Mouse (Mus musculus) naive thymus-derived CD4-positive, alpha-beta T cell, adult 5 months (primary cell): ENCODE results near the gene Olfr1057. TPM values are rescaled to one million over a fixed set of nuclear protein-coding genes. Genes with fewer than 3 reads are reported as not detected.

ENCODE experiments used
- polyA plus RNA-seq: library from polyadenylated mRNA; unstranded; fragments of 100-300 nt; shearing (Covaris generic); gene quantifications from one replicate; pipeline ENCODE4 v1.2.1, GENCODE M21; 2017

The Olfr1057 gene
- not detected for polyA plus RNA-seq

GRCm38 (mm10) chr2:86378293-86378692, at the start of gene Olfr1057:
Gene Olfr1057, minus strand, starts transcription at chr2:86378393.

GRCm38 (mm10) chr2:86426649-86427048, 48.5 kb upstream of the Olfr1057 start, which contains the start of gene Olfr1062:
Gene Olfr1062, minus strand, starts transcription at chr2:86426749.

GRCm38 (mm10) chr2:86413950-86414349, 35.8 kb upstream of the Olfr1057 start, which contains the start of gene Olfr1061:
Gene Olfr1061, minus strand, starts transcription at chr2:86414050.

GRCm38 (mm10) chr2:86388461-86388860, 10.3 kb upstream of the Olfr1057 start, which contains the start of gene Olfr1058:
Gene Olfr1058, minus strand, starts transcription at chr2:86388561.

GRCm38 (mm10) chr2:86362369-86362768, 15.8 kb downstream of the Olfr1057 start, which contains the start of gene Olfr1056:
Gene Olfr1056, minus strand, starts transcription at chr2:86362469.

GRCm38 (mm10) chr2:86350184-86350583, 28.0 kb downstream of the Olfr1057 start, which contains the start of gene Olfr1055:
Gene Olfr1055, minus strand, starts transcription at chr2:86350284.

GRCm38 (mm10) chr2:86335333-86335732, 42.9 kb downstream of the Olfr1057 start, which contains the start of gene Olfr1054:
Gene Olfr1054, minus strand, starts transcription at chr2:86335433.

Other genes starting within 250 kb of the Olfr1057 start
- not detected for gene Olfr1039, start 242.5 kb downstream of the Olfr1057 start, polyA plus RNA-seq
- not detected for gene Olfr1040, start 231.7 kb downstream of the Olfr1057 start, polyA plus RNA-seq
- gene Olfr1042, start 216.6 kb downstream of the Olfr1057 start, polyA plus RNA-seq: 0.06 TPM
- 0.37 TPM for gene Olfr1043, start 210.9 kb downstream of the Olfr1057 start, polyA plus RNA-seq
- not detected for gene Olfr1044, start 200.6 kb downstream of the Olfr1057 start, polyA plus RNA-seq
- gene Olfr52, start 192.7 kb downstream of the Olfr1057 start, polyA plus RNA-seq: not detected
- 0.15 TPM for gene Olfr1045, start 175.4 kb downstream of the Olfr1057 start, polyA plus RNA-seq
- gene Olfr1046, start 159.1 kb downstream of the Olfr1057 start, polyA plus RNA-seq: not detected
- gene Olfr1047, start 147.0 kb downstream of the Olfr1057 start, polyA plus RNA-seq: not detected
- gene Olfr1048, start 138.1 kb downstream of the Olfr1057 start, polyA plus RNA-seq: 0.15 TPM
- gene Olfr1049, start 120.1 kb downstream of the Olfr1057 start, polyA plus RNA-seq: not detected
- gene Olfr1051, start 99.3 kb downstream of the Olfr1057 start, polyA plus RNA-seq: not detected
- gene Olfr1052, start 85.9 kb downstream of the Olfr1057 start, polyA plus RNA-seq: not detected
- gene Olfr1053, start 63.1 kb downstream of the Olfr1057 start, polyA plus RNA-seq: not detected
- gene Olfr1054, start 43.0 kb downstream of the Olfr1057 start, polyA plus RNA-seq: not detected
- not detected for gene Olfr1055, start 28.1 kb downstream of the Olfr1057 start, polyA plus RNA-seq
- gene Olfr1056, start 15.9 kb downstream of the Olfr1057 start, polyA plus RNA-seq: not detected
- gene Olfr1058, start 10.2 kb upstream of the Olfr1057 start, polyA plus RNA-seq: not detected
- not detected for gene Olfr1061, start 35.7 kb upstream of the Olfr1057 start, polyA plus RNA-seq
- gene Olfr1062, start 48.4 kb upstream of the Olfr1057 start, polyA plus RNA-seq: not detected
- gene Olfr1065, start 72.2 kb upstream of the Olfr1057 start, polyA plus RNA-seq: not detected
- gene Olfr1066, start 77.9 kb upstream of the Olfr1057 start, polyA plus RNA-seq: not detected
- not detected for gene Olfr228, start 109.0 kb upstream of the Olfr1057 start, polyA plus RNA-seq
- not detected for gene Olfr1076, start 130.1 kb upstream of the Olfr1057 start, polyA plus RNA-seq
- not detected for gene Olfr1079, start 164.1 kb upstream of the Olfr1057 start, polyA plus RNA-seq
- not detected for gene Olfr1080, start 179.8 kb upstream of the Olfr1057 start, polyA plus RNA-seq
- gene Olfr1082, start 220.6 kb upstream of the Olfr1057 start, polyA plus RNA-seq: 0.30 TPM